Mouse (Mus musculus): ENCODE results near the gene Psg19.

DNA sequence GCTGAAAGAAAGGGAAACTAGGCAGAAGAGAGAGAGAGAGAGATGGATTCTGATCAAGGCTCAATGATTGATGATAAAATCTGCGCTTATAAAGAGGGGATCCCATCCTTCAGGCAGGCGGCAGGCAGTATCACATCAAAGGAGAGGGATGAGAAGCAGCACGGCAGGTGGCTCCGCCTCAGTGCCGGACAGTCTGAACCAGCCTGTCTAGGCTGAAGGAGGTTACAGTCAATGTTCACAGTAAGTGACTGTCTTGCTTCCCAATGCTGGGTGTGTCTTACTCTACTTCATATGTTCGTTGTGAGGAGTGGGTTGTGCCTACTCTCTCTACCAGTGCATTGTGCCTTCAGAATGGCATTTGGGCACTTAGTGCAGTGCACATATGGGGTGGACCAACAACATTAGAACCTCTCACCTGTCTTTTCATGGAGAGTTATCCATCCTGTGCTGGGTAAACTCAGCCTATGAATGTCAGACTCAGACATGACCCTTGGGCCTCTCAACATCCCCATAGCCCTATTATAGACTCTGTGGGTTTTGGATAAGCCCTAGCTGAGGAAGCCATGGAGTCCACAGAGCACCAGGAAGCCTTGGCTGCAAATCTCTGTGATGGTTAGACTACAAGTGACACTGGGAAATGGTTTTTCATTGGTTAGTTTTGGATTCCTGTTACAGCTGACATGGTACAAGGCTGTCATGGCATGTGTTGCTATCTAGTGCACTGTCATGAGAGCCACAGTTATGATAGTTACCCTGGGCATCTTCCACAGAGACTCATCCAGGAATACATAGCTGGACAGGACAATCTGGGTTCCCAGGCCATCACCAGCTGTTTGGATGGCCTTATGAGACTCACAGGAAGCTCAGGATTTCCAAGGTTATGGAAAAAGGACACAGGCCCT lies 49.1 kb downstream of the Psg19 start:
- TF ChIP-seq CTCF (IDR thresholded peaks at IDR 0.05; ENCODE audit: low read depth, low read length) (no peak), EP300 (IDR thresholded peaks at IDR 0.05; ENCODE audit: insufficient read depth, low read depth, low read length) (no peak), POLR2A (IDR thresholded peaks at IDR 0.05; ENCODE audit: insufficient read depth, low read length) (peak; percentile 56)
